Mouse (Mus musculus) olfactory bulb, adult 2 months (tissue): ENCODE measurements around the gene Cdk5rap3.

Experiments used
- CTCF ChIP-seq: fragments of 200-500 bp; IDR thresholded peaks from 2 replicates; pipeline ENCODE4 v1.5.1; 2012; ENCODE audit warnings: low read depth, mild to moderate bottlenecking, low read length, moderate library complexity; ENCODE audit not compliant: insufficient read depth
- POLR2A ChIP-seq: fragments of 200-500 bp; IDR thresholded peaks from 2 replicates; pipeline ENCODE4 v1.6.1; 2012; ENCODE audit warnings: mild to moderate bottlenecking, low read depth, low read length, moderate library complexity; ENCODE audit not compliant: insufficient read depth

DNA sequence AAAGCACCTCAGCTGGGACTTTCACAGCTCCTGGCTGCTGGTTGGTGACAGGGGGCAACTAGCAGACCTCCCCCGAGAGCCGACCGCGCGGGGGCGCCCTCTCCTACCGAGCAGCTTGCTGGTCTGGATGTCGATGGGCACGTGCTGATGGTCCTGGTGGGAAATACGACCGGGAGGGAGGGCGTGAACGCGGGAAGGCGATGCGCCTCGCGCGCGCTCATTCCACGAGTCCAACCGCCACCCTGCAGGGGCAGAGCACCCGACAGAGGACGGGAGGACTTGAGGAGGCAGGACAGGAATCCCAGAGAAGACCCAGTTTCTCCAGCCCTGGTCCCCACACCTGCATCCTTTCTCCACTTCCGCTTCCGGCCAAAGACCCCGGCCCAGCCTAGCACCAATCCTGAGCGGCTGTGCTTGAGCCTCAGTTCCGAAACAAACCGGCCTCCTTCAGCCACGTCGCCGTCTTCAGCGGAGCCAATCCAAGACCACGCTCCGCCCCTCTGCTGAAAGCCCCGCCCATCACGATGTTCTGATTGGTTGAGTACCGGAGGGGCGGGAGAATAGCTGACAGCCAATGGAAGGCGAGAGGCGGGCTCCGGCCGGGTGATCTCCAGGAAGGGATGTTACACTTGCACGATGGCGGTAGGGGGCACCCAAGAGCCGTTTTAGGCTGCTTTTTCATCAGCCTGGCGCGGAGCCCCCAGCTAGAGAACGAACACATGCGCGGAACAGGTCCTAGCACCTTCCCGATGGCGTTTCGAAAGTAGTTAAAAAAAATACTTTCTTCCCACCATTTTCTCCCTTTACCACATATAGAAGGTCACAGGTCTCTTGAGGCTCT, at the start of gene Cdk5rap3:
- peak; percentile 65; the same call in 1 of the 2 replicates for TF ChIP-seq CTCF
- TF ChIP-seq POLR2A: 0 out of 2 replicates have a peak, but pooled peaks have one; percentile 29
